Mouse (Mus musculus) common myeloid progenitor, adult 5-6 weeks (primary cell): ENCODE data around the gene Tbc1d10a. TPM values are rescaled to one million over a fixed set of nuclear protein-coding genes. Genes with fewer than 3 reads are reported as not detected.
"Not testable (repeated sequence)": the region's sequence is repeated elsewhere in the genome, so short reads cannot be mapped to it uniquely, and the experiment has no call there.

ENCODE experiments used
- ATAC-seq: replicated peaks from 2 replicates; pipeline ENCODE4 v1.8.0; 2016; ENCODE audit warnings: low read depth, mild to moderate bottlenecking, moderate TSS enrichment, inconsistent platforms; ENCODE audit not compliant: poor library complexity, severe bottlenecking
- total RNA-seq: library from RNA; stranded (forward); fragments of 200-1000, 187-1606 nt; gene quantifications from 2 replicates; pipeline ENCODE4 v1.2.3, GENCODE M21; 2017

The Tbc1d10a gene
- total RNA-seq, 1 experiment from 2014 or later = 6.3 TPM

DNA sequence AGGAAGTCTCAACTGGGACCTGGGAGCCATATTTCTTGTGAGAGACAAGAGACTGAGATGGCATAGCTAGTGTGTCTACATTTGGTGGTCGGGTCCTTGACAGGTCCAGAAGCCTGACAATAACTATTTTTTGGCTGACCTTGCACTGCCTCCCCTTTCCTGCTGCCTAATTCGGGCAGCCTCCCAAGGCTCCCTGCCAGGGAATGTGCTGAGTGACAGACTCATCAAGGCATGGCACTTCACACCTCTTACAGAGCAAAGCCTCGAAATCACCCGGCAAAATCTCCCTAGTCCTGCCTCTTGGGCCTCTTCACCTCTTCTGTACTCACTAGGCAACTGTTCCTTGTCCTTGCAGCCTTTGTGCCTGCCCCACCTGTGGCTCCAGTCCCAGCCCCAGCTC is 8.9 kb upstream of the Tbc1d10a start:
- ATAC-seq = no peak

- no peak for ATAC-seq
Observed at GRCm38 (mm10) chr11:4182061-4182460, 4.5 kb upstream of the Tbc1d10a start.

DNA sequence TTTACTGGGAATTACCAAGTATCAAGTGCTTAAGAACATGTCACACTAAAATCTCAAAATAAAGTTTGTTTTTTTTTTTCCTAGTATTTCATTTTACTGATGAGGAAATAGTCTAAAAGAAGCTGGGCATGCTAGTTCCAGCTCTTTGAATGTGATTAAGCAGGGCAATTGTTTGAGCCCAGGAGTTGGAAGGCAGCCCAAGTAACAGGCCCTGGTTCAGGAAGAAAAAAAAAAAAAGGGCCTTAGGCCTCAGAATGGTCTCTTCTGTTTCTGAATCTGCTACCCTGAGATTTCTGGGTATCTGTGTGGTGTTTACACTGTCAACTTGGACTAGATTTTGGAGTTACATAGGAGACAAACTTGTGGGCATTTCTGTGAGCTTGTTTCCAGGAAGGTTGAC is 3.1 kb upstream of the Tbc1d10a start:
- ATAC-seq = no peak

- no peak for ATAC-seq
Observed at GRCm38 (mm10) chr11:4184251-4184952, 2.2 kb upstream of the Tbc1d10a start.

- ATAC-seq = not testable (repeated sequence)
Observed at GRCm38 (mm10) chr11:4185480-4185879, 1.1 kb upstream of the Tbc1d10a start.

DNA sequence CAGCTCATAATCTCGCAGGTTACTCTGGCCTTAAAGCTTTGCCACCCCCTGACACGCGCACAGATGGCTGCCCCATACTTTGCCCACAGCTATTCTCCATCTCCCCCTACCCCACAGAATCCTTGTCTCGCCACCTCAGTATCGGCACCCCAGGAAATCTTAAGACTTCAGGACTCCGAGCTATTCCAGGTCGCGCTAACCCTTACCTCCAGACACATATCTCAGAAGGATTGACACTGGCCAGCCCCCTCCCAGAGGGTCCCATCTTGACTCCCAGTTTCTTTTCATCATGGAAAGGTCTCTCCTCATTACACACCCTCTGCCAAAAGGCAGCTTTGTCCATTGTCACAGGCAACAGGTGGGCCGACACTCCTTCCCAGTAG is 720 bp downstream of the Tbc1d10a start:
- no peak for ATAC-seq

GRCm38 (mm10) chr11:4189182-4189581 is 2.6 kb downstream of the Tbc1d10a start:
- no peak for ATAC-seq

DNA sequence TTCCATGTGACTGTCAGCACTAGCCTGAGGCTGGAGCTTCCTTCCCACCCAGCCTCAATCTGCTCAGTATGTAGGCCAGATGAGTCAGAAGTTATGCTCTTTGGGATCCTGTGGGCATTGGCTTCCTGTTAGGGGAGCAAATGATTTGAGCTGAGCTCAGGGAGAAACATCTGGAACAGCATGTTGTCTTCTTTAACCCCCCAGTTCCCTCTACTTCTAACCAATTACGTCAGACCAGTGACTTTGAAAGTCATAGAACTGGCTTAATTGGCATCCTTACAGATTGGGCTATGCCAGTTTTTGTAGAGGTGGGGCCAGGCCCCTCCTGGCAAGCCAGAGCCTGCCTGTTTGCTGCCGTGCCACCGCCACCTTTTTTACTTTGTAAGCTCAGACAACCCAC is 4.1 kb downstream of the Tbc1d10a start:
- ATAC-seq = no peak

GRCm38 (mm10) chr11:4192757-4193156 is 6.2 kb downstream of the Tbc1d10a start:
- no peak for ATAC-seq

DNA sequence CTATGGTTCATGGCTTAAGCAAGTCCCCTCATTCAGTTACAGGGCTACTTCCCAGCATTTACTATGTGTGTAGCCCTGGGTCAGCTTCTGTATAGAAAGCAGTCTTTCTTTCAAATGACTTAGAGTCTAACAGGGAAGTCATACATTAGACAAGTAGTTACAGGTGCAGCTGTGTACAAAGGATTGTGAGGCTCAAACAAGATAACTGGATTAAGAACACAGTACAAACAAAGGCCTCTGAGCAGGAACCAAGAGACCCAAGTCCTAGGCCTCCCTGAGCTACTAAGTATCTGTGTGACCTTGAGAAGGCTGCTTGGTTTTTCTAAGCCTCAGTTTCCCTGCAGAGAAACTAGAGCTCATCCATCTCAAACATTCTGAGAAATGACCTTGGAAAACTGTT is 6.8 kb downstream of the Tbc1d10a start:
- ATAC-seq = no peak

DNA sequence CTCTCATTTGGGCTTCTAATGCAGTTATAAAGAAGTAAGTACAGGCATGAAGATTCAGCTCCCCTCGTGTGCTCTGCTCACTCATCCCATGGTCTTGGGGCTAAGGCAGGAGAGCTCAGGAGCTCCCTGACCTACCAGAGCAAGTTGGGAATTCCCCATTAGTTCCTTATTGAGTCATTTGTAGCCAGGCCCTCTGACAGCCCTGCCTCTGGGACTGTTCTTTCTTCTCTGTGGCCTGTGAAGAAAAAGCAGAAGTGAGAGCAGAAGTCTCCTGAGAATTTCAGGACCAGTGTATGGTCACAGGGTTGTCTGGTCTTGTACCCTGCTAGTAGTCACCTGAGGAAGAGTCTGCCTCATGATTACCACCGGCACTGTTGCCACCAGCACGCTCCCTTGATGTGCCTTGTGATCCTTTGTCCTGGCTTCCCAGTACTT is 9.0 kb downstream of the Tbc1d10a start:
- ATAC-seq = peak; percentile 90

DNA sequence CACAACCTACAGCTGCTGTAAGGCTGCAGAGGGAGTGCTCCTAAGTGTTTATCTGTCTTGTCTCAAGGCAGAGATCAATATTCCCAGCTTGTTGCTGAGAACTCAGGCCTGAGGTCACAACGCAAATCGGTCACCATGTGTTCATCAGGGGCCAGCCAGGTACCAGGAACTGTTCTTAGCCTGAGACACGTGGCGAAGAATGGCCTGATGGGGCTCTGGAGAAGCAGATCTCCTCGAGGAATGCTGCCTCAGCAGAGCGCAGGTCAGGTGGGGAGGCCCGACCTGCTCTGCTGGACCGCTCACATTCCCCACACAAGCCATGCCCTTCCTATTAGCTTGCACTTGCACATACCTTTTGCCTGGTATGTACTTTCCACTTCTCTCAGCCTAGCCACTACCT is 10.0 kb downstream of the Tbc1d10a start:
- no peak for ATAC-seq

GRCm38 (mm10) chr11:4197691-4198090 is 11.1 kb downstream of the Tbc1d10a start:
- no peak for ATAC-seq

GRCm38 (mm10) chr11:4201981-4202700 is 15.6 kb downstream of the Tbc1d10a start:
- ATAC-seq = no peak

- ATAC-seq = no peak
Observed at GRCm38 (mm10) chr11:4202995-4203704, 16.6 kb downstream of the Tbc1d10a start.

DNA sequence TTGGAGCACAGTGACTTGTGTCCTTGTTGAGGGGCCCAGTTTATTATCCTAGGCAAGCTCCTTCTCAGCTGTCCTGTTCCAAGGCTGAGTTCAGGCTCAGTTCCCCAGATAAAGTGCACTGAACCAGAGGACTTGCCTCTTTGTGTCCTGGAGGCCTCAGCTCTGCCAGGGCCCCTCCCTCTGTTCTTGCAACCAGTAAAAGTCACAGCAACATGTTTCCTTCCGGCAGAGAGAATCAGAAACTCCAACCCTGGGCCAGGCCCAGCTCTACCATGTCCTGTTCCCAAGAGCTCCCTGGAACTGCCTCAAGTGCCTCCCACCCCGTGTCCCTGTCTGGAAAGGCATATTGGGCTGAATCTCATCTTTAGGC is 17.1 kb downstream of the Tbc1d10a start:
- ATAC-seq = no peak

GRCm38 (mm10) chr11:4205097-4205655 is 18.6 kb downstream of the Tbc1d10a start:
- no peak for ATAC-seq

- no peak for ATAC-seq
Observed at GRCm38 (mm10) chr11:4205951-4206350, 19.4 kb downstream of the Tbc1d10a start.

GRCm38 (mm10) chr11:4206563-4206962 is 20.0 kb downstream of the Tbc1d10a start:
- ATAC-seq = peak; percentile 70

- no peak for ATAC-seq
Observed at GRCm38 (mm10) chr11:4207655-4208054, 21.1 kb downstream of the Tbc1d10a start.

- no peak; the same call in 1 of the 2 replicates for ATAC-seq
Observed at GRCm38 (mm10) chr11:4209556-4209955, 23.0 kb downstream of the Tbc1d10a start.
